Mouse (Mus musculus) testis, adult 2 months (tissue): ENCODE results near the gene Cd59b.

Experiments
- CTCF ChIP-seq: fragments of 200-500 bp; IDR thresholded peaks from 2 replicates; pipeline ENCODE4 v1.5.1; 2012; ENCODE audit warnings: low read depth, mild to moderate bottlenecking, inconsistent platforms, low read length, moderate library complexity; ENCODE audit not compliant: control insufficient read depth, insufficient read depth, insufficient replicate concordance
- POLR2A ChIP-seq: fragments of 200-500 bp; IDR thresholded peaks from 2 replicates; pipeline ENCODE4 v1.6.1; 2012; ENCODE audit warnings: low read depth, mild to moderate bottlenecking, inconsistent platforms, low read length, moderate library complexity; ENCODE audit not compliant: control insufficient read depth

DNA sequence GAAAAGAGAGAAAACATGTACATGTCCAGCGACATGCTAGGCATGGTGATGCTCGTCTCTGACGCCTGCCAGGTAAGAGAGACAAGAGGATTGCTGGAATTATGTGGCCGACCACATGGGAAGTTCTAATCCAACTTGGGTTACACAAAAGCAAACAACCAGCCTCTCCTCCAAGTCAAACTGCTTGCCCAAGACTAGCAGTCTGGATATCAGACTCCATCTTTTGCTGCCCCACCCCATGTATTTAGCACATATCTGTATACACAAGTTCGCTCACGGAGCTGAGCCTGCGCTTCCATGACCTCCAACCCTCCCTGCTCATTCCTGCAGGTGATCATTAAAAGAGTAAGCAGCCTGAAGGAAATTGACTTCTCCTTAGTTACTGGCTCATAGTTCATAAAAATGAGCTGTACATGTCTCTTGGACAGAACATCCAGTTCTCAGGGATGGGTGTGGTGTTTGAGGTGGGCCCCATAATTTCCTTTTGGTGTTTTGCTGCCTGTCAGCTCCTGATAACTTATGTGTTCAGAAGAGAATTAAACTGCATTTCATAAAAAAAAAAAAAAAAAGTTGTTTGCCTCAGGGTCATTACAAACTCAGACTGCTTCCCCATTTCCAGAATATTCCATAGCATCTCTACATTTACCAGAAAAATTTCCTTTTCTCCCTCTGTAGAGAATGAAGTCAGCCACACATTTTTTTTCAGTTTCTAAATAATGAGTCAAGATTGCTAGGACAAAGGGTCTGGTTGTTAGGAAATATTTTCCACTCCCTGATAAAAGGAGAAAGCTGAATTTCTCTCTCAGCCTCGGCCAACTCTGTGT, 52.2 kb downstream of the Cd59b start:
- TF ChIP-seq POLR2A (no peak), CTCF (no peak)
